Mouse (Mus musculus) layer of hippocampus, postnatal 36 days (tissue): ENCODE data around the gene Rsf1. TPM values are rescaled to one million over a fixed set of nuclear protein-coding genes. Genes with fewer than 3 reads are reported as not detected.

Source experiments
- DNase-seq, 2 experiments: peaks; one replicate each; pipeline ENCODE4 v3.0.0; 2022
- total RNA-seq, 2 experiments: library from RNA; stranded (reverse); gene quantifications; 2 replicates each; pipeline ENCODE4 v1.2.3; 2021

The Rsf1 gene
- 10 to 100 TPM; 45.2 to 49.8 TPM for total RNA-seq

- peak; percentile 93 to 94 for DNase-seq
Observed at GRCm38 (mm10) chr7:97579067-97579975, at the start of gene Rsf1, which contains the start of gene Aamdc. Gene Rsf1 (plus strand): TSS chr7:97579889. Gene Aamdc (minus strand): TSS chr7:97579497.

GRCm38 (mm10) chr7:97535531-97535930, 44.2 kb upstream of the Rsf1 start:
- DNase-seq = no peak

- DNase-seq = no peak
Observed at GRCm38 (mm10) chr7:97536571-97536970, 43.1 kb upstream of the Rsf1 start.

- no peak for DNase-seq
Observed at GRCm38 (mm10) chr7:97546462-97546861, 33.2 kb upstream of the Rsf1 start.

GRCm38 (mm10) chr7:97549301-97549700, 30.4 kb upstream of the Rsf1 start:
- no peak for DNase-seq

GRCm38 (mm10) chr7:97550673-97551072, 29.0 kb upstream of the Rsf1 start:
- DNase-seq = no peak

- no peak for DNase-seq
Observed at GRCm38 (mm10) chr7:97563576-97563975, 16.1 kb upstream of the Rsf1 start.

- no peak for DNase-seq
Observed at GRCm38 (mm10) chr7:97569372-97569771, 10.3 kb upstream of the Rsf1 start.

GRCm38 (mm10) chr7:97570389-97570788, 9.3 kb upstream of the Rsf1 start:
- DNase-seq = no peak

- DNase-seq = peak; percentile 51 to 55
Observed at GRCm38 (mm10) chr7:97578361-97579066, 1.2 kb upstream of the Rsf1 start.

- DNase-seq = peak; percentile 61 to 64
Observed at GRCm38 (mm10) chr7:97579976-97580842, 520 bp downstream of the Rsf1 start.

GRCm38 (mm10) chr7:97580843-97581214, 1.1 kb downstream of the Rsf1 start:
- peak; percentile 84 to 85 for DNase-seq

- no peak for DNase-seq
Observed at GRCm38 (mm10) chr7:97588506-97588905, 8.8 kb downstream of the Rsf1 start.

GRCm38 (mm10) chr7:97590488-97590887, 10.8 kb downstream of the Rsf1 start:
- no peak for DNase-seq

GRCm38 (mm10) chr7:97591336-97591735, 11.6 kb downstream of the Rsf1 start:
- DNase-seq = no peak

GRCm38 (mm10) chr7:97592396-97592795, 12.7 kb downstream of the Rsf1 start:
- no peak for DNase-seq

GRCm38 (mm10) chr7:97593535-97593934, 13.8 kb downstream of the Rsf1 start:
- DNase-seq = no peak

- no peak for DNase-seq
Observed at GRCm38 (mm10) chr7:97598548-97598947, 18.9 kb downstream of the Rsf1 start.

- no peak for DNase-seq
Observed at GRCm38 (mm10) chr7:97621346-97621745, 41.7 kb downstream of the Rsf1 start.

GRCm38 (mm10) chr7:97622676-97623075, 43.0 kb downstream of the Rsf1 start:
- no peak for DNase-seq

GRCm38 (mm10) chr7:97623402-97623801, 43.7 kb downstream of the Rsf1 start:
- no peak for DNase-seq

- no peak for DNase-seq
Observed at GRCm38 (mm10) chr7:97629351-97629750, 49.7 kb downstream of the Rsf1 start.

- DNase-seq = no peak
Observed at GRCm38 (mm10) chr7:97631290-97631689, 51.6 kb downstream of the Rsf1 start.
